Mouse (Mus musculus): Measurements from ENCODE around the gene Chil6. TPM values are rescaled to one million over a fixed set of nuclear protein-coding genes. Genes with fewer than 3 reads are reported as not detected.

The Chil6 gene
- not detected in 2 replicates for total RNA-seq (2012; rRNA removed)
- not detected for polyA plus RNA-seq (2012; ENCODE audit: insufficient read depth in 1 of 2, insufficient read length in 2 of 2, low read depth in 1 of 2, low replicate concordance in 2 of 2, missing spikeins in 1 of 2)

- no peaks in the 10 kb centered on the region for H3K27me3 ChIP-seq (ENCODE audit: control insufficient read depth in 1 of 2, insufficient read depth in 2 of 2, low read length in 2 of 2)
- H3K36me3 ChIP-seq (ENCODE audit: control insufficient read depth in 1 of 2, insufficient read depth in 2 of 2, low read length in 2 of 2) = no peaks in the 10 kb centered on the region
- no peak within 1 kb of the TSS for H3K27ac ChIP-seq (ENCODE audit: control insufficient read depth, low read depth, low read length)
- no peak for TF ChIP-seq MYB (IDR thresholded peaks at IDR 0.05; ENCODE audit: low read depth, low read length)
- TF ChIP-seq HCFC1 (IDR thresholded peaks at IDR 0.05; ENCODE audit: low read depth, low read length) = no peak
- TF ChIP-seq NELFE (IDR thresholded peaks at IDR 0.05; ENCODE audit: low read depth, low read length) = no peak
- no peak for TF ChIP-seq RCOR1 (IDR thresholded peaks at IDR 0.05; ENCODE audit: low read depth, low read length)
- no peak for TF ChIP-seq NRF1 (IDR thresholded peaks at IDR 0.05; ENCODE audit: insufficient read depth, low read depth, low read length, poor library complexity, severe bottlenecking)
- TF ChIP-seq MAX (IDR thresholded peaks at IDR 0.05; ENCODE audit: low read length) = no peak
- no peak for DNase-seq (ENCODE audit: low read depth, low spot score)
- no peak within 1 kb of the TSS for H3K4me3 ChIP-seq (ENCODE audit: control insufficient read depth in 1 of 2, insufficient read depth in 1 of 2, low read depth in 2 of 2, low read length in 2 of 2)
- no peaks in the 10 kb centered on the region for H3K9me3 ChIP-seq (replicated peaks; ENCODE audit: insufficient read depth, low read length)
- H3K4me1 ChIP-seq (ENCODE audit: control insufficient read depth in 1 of 2, insufficient read depth in 2 of 2, low read length in 2 of 2) = no peaks in the 10 kb centered on the region
- H3K79me2 ChIP-seq (ENCODE audit: control insufficient read depth, insufficient read depth, low read length, poor library complexity) = no peaks in the 10 kb centered on the region
- no peak within 1 kb of the TSS for H3K9ac ChIP-seq (ENCODE audit: control insufficient read depth, low read depth, low read length, poor library complexity, severe bottlenecking)
These were observed at the start of gene Chil6 for GRCm38 (mm10) chr3:106406082-106406481. Chil6 (minus strand) TSS chr3:106406182.

- Histone ChIP-seq H3K9me3 (replicated peaks; ENCODE audit: insufficient read depth, low read length) (no peaks in the 10 kb centered on the region), H3K4me1 (ENCODE audit: control insufficient read depth in 1 of 2, insufficient read depth in 2 of 2, low read length in 2 of 2) (no peaks in the 10 kb centered on the region), H3K36me3 (ENCODE audit: control insufficient read depth in 1 of 2, insufficient read depth in 2 of 2, low read length in 2 of 2) (no peaks in the 10 kb centered on the region), H3K79me2 (ENCODE audit: control insufficient read depth, insufficient read depth, low read length, poor library complexity) (no peaks in the 10 kb centered on the region), H3K9ac (ENCODE audit: control insufficient read depth, low read depth, low read length, poor library complexity, severe bottlenecking) (no peak overlapping the region), H3K4me3 (ENCODE audit: control insufficient read depth in 1 of 2, insufficient read depth in 1 of 2, low read depth in 2 of 2, low read length in 2 of 2) (no peak overlapping the region), H3K27ac (ENCODE audit: control insufficient read depth, low read depth, low read length) (no peak overlapping the region), H3K27me3 (ENCODE audit: control insufficient read depth in 1 of 2, insufficient read depth in 2 of 2, low read length in 2 of 2) (peaks cover 3% of the 10 kb centered on the region in 2 experiments)
- no peak for DNase-seq (ENCODE audit: low read depth, low spot score)
- TF ChIP-seq ZKSCAN1 (IDR thresholded peaks at IDR 0.05; ENCODE audit: low read depth, low read length) (no peak), POLR2AphosphoS2 (IDR thresholded peaks at IDR 0.05; ENCODE audit: low read length) (no peak), KAT2A (conservative IDR thresholded peaks at IDR 0.05; ENCODE audit: low read depth, low read length) (no peak), MYB (IDR thresholded peaks at IDR 0.05; ENCODE audit: low read depth, low read length) (no peak), MEF2A (IDR thresholded peaks at IDR 0.05; ENCODE audit: extremely low read depth, insufficient replicate concordance, low read depth, low read length, poor library complexity, severe bottlenecking) (no peak), NELFE (IDR thresholded peaks at IDR 0.05; ENCODE audit: low read depth, low read length) (no peak), NRF1 (IDR thresholded peaks at IDR 0.05; ENCODE audit: insufficient read depth, low read depth, low read length, poor library complexity, severe bottlenecking) (no peak), CHD2 (IDR thresholded peaks at IDR 0.05; ENCODE audit: low read length) (no peak), UBTF (IDR thresholded peaks at IDR 0.05; ENCODE audit: borderline replicate concordance, insufficient read depth, low read depth, low read length) (no peak), TAL1 (IDR thresholded peaks at IDR 0.05; ENCODE audit: low read length) (no peak), BHLHE40 (IDR thresholded peaks at IDR 0.05; ENCODE audit: borderline replicate concordance, low read depth, low read length) (no peak), MAFK (IDR thresholded peaks at IDR 0.05; ENCODE audit: borderline replicate concordance, low read depth, low read length) (no peak)
These were observed 46.6 kb upstream of the Chil6 start for GRCm38 (mm10) chr3:106452616-106453015.

Data from MEL (cell line).